ENCODE assay signal across 28 mouse cellular contexts in genomic region chr16:42350076-42350475, GRCm38 (mm10). TPM values are rescaled to one million over a fixed set of nuclear protein-coding genes. Genes with fewer than 3 reads are reported as not detected.
DNase-seq lines count a peak whose midpoint lies in the region; ATAC-seq lines count a peak whose summit lies in the region.
"Had no signal": no experiment of that assay in that cellular context is flagged by ENCODE, and none has a peak within 500 bp of the region (broad histone marks: within the 10 kb centered on the region; RNA-seq: fewer than 3 reads in every experiment).

No protein-coding gene starts in this region.

- H3K9ac ChIP-seq in forebrain, embryonic 16.5 days (replicated peaks; ENCODE audit: low read depth, low read length): no peak overlapping the region
- no peak overlapping the region for H3K9ac ChIP-seq in forebrain, embryonic 12.5 days
- H3K9ac ChIP-seq: forebrain, postnatal 0 days; hindbrain, embryonic 14.5 days; limb, embryonic 15.5 days; liver, embryonic 13.5 days; midbrain, embryonic 12.5 days; neural tube, embryonic 13.5 days had no signal

- no peaks in the 10 kb centered on the region for H3K27me3 ChIP-seq in forebrain, embryonic 16.5 days (replicated peaks; ENCODE audit: control insufficient read depth, insufficient read depth, low read length)
- no peaks in the 10 kb centered on the region for H3K27me3 ChIP-seq in forebrain, embryonic 12.5 days
- H3K27me3 ChIP-seq: limb, embryonic 15.5 days; liver, embryonic 13.5 days; megakaryocyte, embryonic 14.5 days; midbrain, embryonic 12.5 days; neural tube, embryonic 13.5 days had no signal

- ATAC-seq in forebrain, embryonic 16.5 days: 0 out of 2 replicates have a peak, but pooled peaks have one; percentile 28
- no peak for ATAC-seq in forebrain, embryonic 12.5 days (ENCODE audit: low FRiP score)
- ATAC-seq: forebrain, postnatal 0 days; inflammation-experienced regulatory T-cells, adult 6 months; lung, postnatal 0 days had no signal

- no peak overlapping the region for H3K4me3 ChIP-seq in forebrain, embryonic 16.5 days (replicated peaks; ENCODE audit: low read length)
- H3K4me3 ChIP-seq in forebrain, embryonic 12.5 days (replicated peaks): no peak overlapping the region
- H3K4me3 ChIP-seq: heart, embryonic 10.5 days; limb, embryonic 10.5 days; limb, embryonic 15.5 days; liver, embryonic 13.5 days; megakaryocyte, embryonic 14.5 days; midbrain, embryonic 12.5 days; neural tube, embryonic 13.5 days had no signal

- 80% methylated on average over 2 of the region's 2 CpGs for WGBS in forebrain, embryonic 16.5 days
- 92% methylated on average over 2 of the region's 2 CpGs for WGBS in forebrain, embryonic 12.5 days

- no peak overlapping the region for H3K27ac ChIP-seq in forebrain, embryonic 16.5 days (ENCODE audit: low read length)
- H3K27ac ChIP-seq in forebrain, embryonic 12.5 days: no peak overlapping the region
- H3K27ac ChIP-seq: heart, embryonic 10.5 days; hindbrain, embryonic 14.5 days; limb, embryonic 10.5 days; limb, embryonic 15.5 days; liver, embryonic 13.5 days; midbrain, embryonic 12.5 days; neural tube, embryonic 13.5 days had no signal

- no peaks in the 10 kb centered on the region for H3K36me3 ChIP-seq in forebrain, embryonic 16.5 days (ENCODE audit: control insufficient read depth, insufficient read depth)
- no peaks in the 10 kb centered on the region for H3K36me3 ChIP-seq in forebrain, embryonic 12.5 days (replicated peaks)
- H3K36me3 ChIP-seq: heart, embryonic 10.5 days; limb, embryonic 10.5 days; limb, embryonic 15.5 days; liver, embryonic 13.5 days; midbrain, embryonic 12.5 days; neural tube, embryonic 13.5 days had no signal

- H3K4me2 ChIP-seq in forebrain, embryonic 16.5 days (ENCODE audit: low read length): no peak overlapping the region
- no peak overlapping the region for H3K4me2 ChIP-seq in forebrain, embryonic 12.5 days
- H3K4me2 ChIP-seq: hindbrain, embryonic 14.5 days; limb, embryonic 15.5 days; liver, embryonic 13.5 days; midbrain, embryonic 12.5 days; neural tube, embryonic 13.5 days had no signal

- intact Hi-C loops in heart, postnatal 36 days (cut with DNase I): no loop called here

- DNase-seq in cerebellum, adult 18-20 months: peak; percentile 23 to 27
- no peak for DNase-seq in cerebellum, postnatal 25 days
- DNase-seq in heart, adult 8-10 months (ENCODE audit: low spot score): peak; percentile 3
- DNase-seq in heart, postnatal 36 days: no peak
- DNase-seq in embryo, embryonic 9.5 days (ENCODE audit: extremely low spot score): no peak
- DNase-seq: cerebellum, adult 9-10 months; forebrain, postnatal 0 days; heart, postnatal 4 days; kidney, adult 11 months; kidney, postnatal 14 days; layer of hippocampus, adult 9-11 months; liver, embryonic 13.5 days; lung, adult 18-20 months; lung, postnatal 4 days; right cerebral cortex, postnatal 4 days; thymus, postnatal 4 days had no signal

- no peaks in the 10 kb centered on the region for H3K9me3 ChIP-seq in forebrain, embryonic 16.5 days (ENCODE audit: control insufficient read depth, low read length)
- H3K9me3 ChIP-seq in forebrain, embryonic 12.5 days: no peaks in the 10 kb centered on the region
- H3K9me3 ChIP-seq: heart, embryonic 10.5 days; limb, embryonic 15.5 days; liver, embryonic 13.5 days; midbrain, embryonic 12.5 days; neural tube, embryonic 13.5 days had no signal

- H3K4me1 ChIP-seq in forebrain, embryonic 16.5 days (replicated peaks; ENCODE audit: control insufficient read depth, insufficient read depth, low read length): no peaks in the 10 kb centered on the region
- H3K4me1 ChIP-seq in forebrain, embryonic 12.5 days: no peaks in the 10 kb centered on the region
- H3K4me1 ChIP-seq: heart, embryonic 10.5 days; limb, embryonic 10.5 days; limb, embryonic 15.5 days; liver, embryonic 13.5 days; megakaryocyte, embryonic 14.5 days; midbrain, embryonic 12.5 days; neural tube, embryonic 13.5 days had no signal

RNA-seq across cellular contexts. Expression of gene Gap43, which starts 9.6 kb away (rescaled TPM):
- 719 and 966 TPM in 2 replicates for polyA plus RNA-seq in forebrain, embryonic 16.5 days (2015; fragmentation: Nextera tagmentation; extraction: Ambion mirVana)
- 208 and 225 TPM in 2 replicates for polyA plus RNA-seq in forebrain, embryonic 12.5 days (2016; fragmentation: Nextera tagmentation; extraction: Ambion mirVana)
- total RNA-seq in heart, adult 8-10 months (2022): under 1 TPM in 3 of 4 experiments, not detected in 1; 0.26 to 0.73 (median 0.35) TPM
- under 1 TPM; 0.24 to 0.78 TPM for total RNA-seq in heart, postnatal 36 days (2021)
- total RNA-seq: MEL had no signal
- polyA plus RNA-seq: inflammation-experienced regulatory T-cells, adult 6 months had no signal

Comparison
In these comparisons a context has a peak if more than half of its experiments do, and no peak if none do; other contexts are left out.
1. DNase-seq: peak in cerebellum, adult 18-20 months (2 of 2) and heart, adult 8-10 months (single experiment); none in cerebellum, postnatal 25 days (0 of 2), heart, postnatal 36 days (0 of 2) and embryo, embryonic 9.5 days (single experiment).